Mouse (Mus musculus): Measurements from ENCODE around the gene Prr22.

DNA sequence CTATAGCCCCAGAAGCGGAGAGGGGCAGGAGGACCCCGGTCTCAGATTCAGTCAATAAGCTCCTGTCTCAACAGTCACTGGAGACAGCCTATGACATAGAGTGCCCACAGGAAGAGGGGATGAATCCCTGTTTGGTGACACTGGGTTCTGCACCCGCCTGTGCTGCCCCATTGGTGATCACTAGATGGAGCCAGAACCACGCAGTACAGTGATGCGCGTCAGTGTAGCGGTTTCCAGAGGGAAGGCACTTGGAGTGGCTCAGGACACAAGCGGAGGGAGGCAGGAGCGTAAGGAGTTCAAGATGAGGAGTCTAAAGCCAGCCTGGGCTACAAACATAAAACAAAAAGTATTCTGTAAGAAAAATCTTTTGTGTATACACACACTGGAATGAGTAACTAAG is 38.5 kb downstream of the Prr22 start:
- TF ChIP-seq POLR2A (IDR thresholded peaks at IDR 0.05; ENCODE audit: borderline replicate concordance, control insufficient read depth, low read depth, low read length) (no peak), CTCF (IDR thresholded peaks at IDR 0.05; ENCODE audit: control insufficient read depth, insufficient read depth, low read length) (peak; percentile 96)
